Mouse (Mus musculus): ENCODE data around the gene Mum1l1. TPM values are rescaled to one million over a fixed set of nuclear protein-coding genes. Genes with fewer than 3 reads are reported as not detected.
A peak's percentile ranks its signal among the peaks of the same experiment; 100 is the strongest.

The Mum1l1 gene
- polyA plus RNA-seq, 1 experiment from 2014 or later, result 12.1 TPM

- no peaks in the 10 kb centered on the region for H3K36me3 ChIP-seq (replicated peaks; ENCODE audit: control insufficient read depth, insufficient read depth)
- no peak overlapping the region for H3K9ac ChIP-seq
- H3K9me3 ChIP-seq (ENCODE audit: control insufficient read depth, low read length), result no peaks in the 10 kb centered on the region
- 30% methylated on average over 2 of the region's 2 CpGs for WGBS
- H3K4me2 ChIP-seq (replicated peaks), result no peak overlapping the region
- no peak overlapping the region for H3K4me3 ChIP-seq (replicated peaks; ENCODE audit: low read length)
- no peak overlapping the region for H3K27ac ChIP-seq
- H3K27me3 ChIP-seq (ENCODE audit: control insufficient read depth, insufficient read depth, low read length), result peaks cover 2% of the 10 kb centered on the region; the same call in 1 of the 2 replicates
- H3K4me1 ChIP-seq (replicated peaks; ENCODE audit: control insufficient read depth, insufficient read depth, low read length), result no peaks in the 10 kb centered on the region
- ATAC-seq (ENCODE audit: low FRiP score) (no peak), DNase-seq (ENCODE audit: low spot score) (peak; percentile 74)
Observed at GRCm38 (mm10) chrX:139219017-139219416, 9.2 kb downstream of the Mum1l1 start.

DNA sequence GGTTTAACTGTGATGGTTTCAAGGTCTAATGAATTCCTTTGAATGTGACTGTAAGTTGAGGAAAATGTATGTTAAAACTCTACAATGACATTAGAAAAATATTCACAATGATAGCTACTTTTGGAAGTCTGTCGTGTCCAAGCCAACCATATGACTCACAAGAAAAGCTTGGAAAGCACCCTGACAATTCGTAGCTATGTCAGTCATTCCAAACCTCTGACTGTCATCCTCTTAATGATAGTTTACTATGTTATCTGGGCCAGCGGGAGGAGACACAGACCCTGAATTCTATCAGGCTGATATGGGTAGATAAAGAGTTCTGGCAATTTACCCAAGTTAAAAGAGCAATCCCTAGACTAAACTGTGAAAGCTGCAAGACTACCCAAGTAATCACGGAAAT, 11.0 kb downstream of the Mum1l1 start:
- 93% methylated on average over 4 of the region's 4 CpGs for WGBS
- Histone ChIP-seq H3K4me2 (replicated peaks) (no peak overlapping the region), H3K9ac (no peak overlapping the region), H3K9me3 (ENCODE audit: control insufficient read depth, low read length) (no peaks in the 10 kb centered on the region), H3K4me1 (replicated peaks; ENCODE audit: control insufficient read depth, insufficient read depth, low read length) (no peaks in the 10 kb centered on the region), H3K4me3 (replicated peaks; ENCODE audit: low read length) (no peak overlapping the region), H3K27me3 (ENCODE audit: control insufficient read depth, insufficient read depth, low read length) (no peaks in the 10 kb centered on the region), H3K36me3 (replicated peaks; ENCODE audit: control insufficient read depth, insufficient read depth) (no peaks in the 10 kb centered on the region), H3K27ac (no peak overlapping the region)
- DNase-seq (ENCODE audit: low spot score) (no peak), ATAC-seq (ENCODE audit: low FRiP score) (no peak)

- no peak for ATAC-seq (ENCODE audit: low FRiP score)
Observed at GRCm38 (mm10) chrX:139221893-139222292, 12.1 kb downstream of the Mum1l1 start.

GRCm38 (mm10) chrX:139231143-139231542, 21.3 kb downstream of the Mum1l1 start:
- H3K4me3 ChIP-seq (replicated peaks; ENCODE audit: low read length), result no peak overlapping the region

More at GRCm38 (mm10) chrX:139221893-139222292, 12.1 kb downstream of the Mum1l1 start:
- no peaks in the 10 kb centered on the region for H3K36me3 ChIP-seq (replicated peaks; ENCODE audit: control insufficient read depth, insufficient read depth)
- no peaks in the 10 kb centered on the region for H3K27me3 ChIP-seq (ENCODE audit: control insufficient read depth, insufficient read depth, low read length)
- no peak overlapping the region for H3K27ac ChIP-seq
- H3K9me3 ChIP-seq (ENCODE audit: control insufficient read depth, low read length), result no peaks in the 10 kb centered on the region
- no peak overlapping the region for H3K4me3 ChIP-seq (replicated peaks; ENCODE audit: low read length)
- no peak overlapping the region for H3K9ac ChIP-seq
- H3K4me2 ChIP-seq (replicated peaks), result no peak overlapping the region
- 81% methylated on average over 3 of the region's 3 CpGs for WGBS
- DNase-seq (ENCODE audit: low spot score), result no peak
- no peaks in the 10 kb centered on the region for H3K4me1 ChIP-seq (replicated peaks; ENCODE audit: control insufficient read depth, insufficient read depth, low read length)

DNA sequence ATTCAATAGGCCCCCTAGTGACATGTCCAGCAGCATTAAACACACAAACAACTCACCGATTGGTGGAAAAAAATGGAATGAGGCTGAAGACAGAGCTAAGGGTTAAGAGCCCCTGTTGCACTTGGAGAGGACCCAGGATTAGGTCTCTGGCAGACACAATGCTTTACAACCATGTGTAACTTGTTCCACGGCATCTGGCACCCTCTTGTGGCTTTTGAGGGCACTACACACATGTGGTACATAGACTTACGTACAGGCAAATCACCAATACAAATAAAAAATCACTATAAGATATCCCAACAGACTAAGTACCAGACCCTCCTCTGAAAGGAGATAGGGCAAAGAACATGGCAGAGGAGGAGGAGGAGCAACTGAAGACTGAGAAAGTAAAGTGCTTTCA, 37.5 kb downstream of the Mum1l1 start:
- Histone ChIP-seq H3K4me2 (replicated peaks) (no peak overlapping the region), H3K4me1 (replicated peaks; ENCODE audit: control insufficient read depth, insufficient read depth, low read length) (no peaks in the 10 kb centered on the region), H3K9ac (no peak overlapping the region), H3K4me3 (replicated peaks; ENCODE audit: low read length) (no peak overlapping the region), H3K27me3 (ENCODE audit: control insufficient read depth, insufficient read depth, low read length) (no peaks in the 10 kb centered on the region), H3K36me3 (replicated peaks; ENCODE audit: control insufficient read depth, insufficient read depth) (no peaks in the 10 kb centered on the region), H3K27ac (no peak overlapping the region), H3K9me3 (ENCODE audit: control insufficient read depth, low read length) (no peaks in the 10 kb centered on the region)
- 72% methylated on average over 3 of the region's 3 CpGs for WGBS
- no peak for ATAC-seq (ENCODE audit: low FRiP score)
- DNase-seq (ENCODE audit: low spot score), result no peak

More at GRCm38 (mm10) chrX:139231143-139231542, 21.3 kb downstream of the Mum1l1 start:
- ATAC-seq (ENCODE audit: low FRiP score) (peak; percentile 75; the same call in 1 of the 2 replicates), DNase-seq (ENCODE audit: low spot score) (peak; percentile 44)
- no peaks in the 10 kb centered on the region for H3K36me3 ChIP-seq (replicated peaks; ENCODE audit: control insufficient read depth, insufficient read depth)
- peak overlapping the region; percentile 27 for H3K4me2 ChIP-seq (replicated peaks)
- no peak overlapping the region for H3K9ac ChIP-seq
- H3K27me3 ChIP-seq (ENCODE audit: control insufficient read depth, insufficient read depth, low read length), result no peaks in the 10 kb centered on the region
- H3K9me3 ChIP-seq (ENCODE audit: control insufficient read depth, low read length), result no peaks in the 10 kb centered on the region
- no peak overlapping the region for H3K27ac ChIP-seq
- WGBS, result 31% methylated on average over 9 of the region's 9 CpGs
- no peaks in the 10 kb centered on the region for H3K4me1 ChIP-seq (replicated peaks; ENCODE audit: control insufficient read depth, insufficient read depth, low read length)

DNA sequence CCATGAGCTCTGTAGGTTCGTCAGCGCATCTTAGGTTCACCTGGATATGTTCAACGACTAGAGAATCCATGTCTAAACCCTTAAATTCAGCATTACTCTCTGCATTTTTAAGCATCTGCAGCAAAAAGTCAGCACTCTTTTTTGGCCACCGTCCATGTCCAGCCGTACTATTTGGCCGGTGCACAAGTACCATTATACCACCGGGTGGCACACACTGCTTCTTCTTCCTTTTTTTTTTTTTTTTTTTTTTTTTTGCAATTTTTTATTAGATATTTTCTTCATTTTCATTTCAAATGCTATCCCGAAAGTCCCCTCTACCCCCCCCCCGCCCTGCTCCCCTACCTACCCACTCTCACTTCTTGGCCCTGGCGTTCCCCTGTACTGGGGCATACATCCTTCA, 47.2 kb downstream of the Mum1l1 start:
- Histone ChIP-seq H3K4me3 (replicated peaks; ENCODE audit: low read length) (no peak overlapping the region), H3K9me3 (ENCODE audit: control insufficient read depth, low read length) (no peaks in the 10 kb centered on the region), H3K27me3 (ENCODE audit: control insufficient read depth, insufficient read depth, low read length) (no peaks in the 10 kb centered on the region), H3K27ac (no peak overlapping the region), H3K4me2 (replicated peaks) (no peak overlapping the region), H3K36me3 (replicated peaks; ENCODE audit: control insufficient read depth, insufficient read depth) (no peaks in the 10 kb centered on the region), H3K9ac (no peak overlapping the region), H3K4me1 (replicated peaks; ENCODE audit: control insufficient read depth, insufficient read depth, low read length) (no peaks in the 10 kb centered on the region)
- no peak for DNase-seq (ENCODE audit: low spot score)
- ATAC-seq (ENCODE audit: low FRiP score), result no peak
- WGBS, result 92% methylated on average over 10 of the region's 10 CpGs

- Histone ChIP-seq H3K27ac (no peak overlapping the region), H3K9me3 (ENCODE audit: control insufficient read depth, low read length) (no peaks in the 10 kb centered on the region), H3K4me3 (replicated peaks; ENCODE audit: low read length) (no peak overlapping the region), H3K36me3 (replicated peaks; ENCODE audit: control insufficient read depth, insufficient read depth) (no peaks in the 10 kb centered on the region), H3K9ac (no peak overlapping the region), H3K4me2 (replicated peaks) (no peak overlapping the region), H3K27me3 (ENCODE audit: control insufficient read depth, insufficient read depth, low read length) (no peaks in the 10 kb centered on the region), H3K4me1 (replicated peaks; ENCODE audit: control insufficient read depth, insufficient read depth, low read length) (no peaks in the 10 kb centered on the region)
- 94% methylated on average over 4 of the region's 4 CpGs for whole genome bisulfite sequencing
- no peak for ATAC-seq (ENCODE audit: low FRiP score)
- no peak for DNase-seq (ENCODE audit: low spot score)
Observed at GRCm38 (mm10) chrX:139281966-139282365, 72.1 kb downstream of the Mum1l1 start.

Other genes starting within 250 kb of the Mum1l1 start
- gene Serpina7, start 124.8 kb upstream of the Mum1l1 start, polyA plus RNA-seq (2014; fragmentation: Nextera tagmentation; extraction: Ambion mirVana), result not detected in 2 replicates
- not detected in 2 replicates for gene 4930513O06Rik, start 123.8 kb upstream of the Mum1l1 start, polyA plus RNA-seq (2014; fragmentation: Nextera tagmentation; extraction: Ambion mirVana)
- gene 4933428M09Rik, start 30.8 kb upstream of the Mum1l1 start, polyA plus RNA-seq (2014; fragmentation: Nextera tagmentation; extraction: Ambion mirVana), result not detected in 2 replicates
- not detected in 2 replicates for gene Trap1a, start 123.6 kb downstream of the Mum1l1 start, polyA plus RNA-seq (2014; fragmentation: Nextera tagmentation; extraction: Ambion mirVana)

All from hindbrain, embryonic 14.5 days (tissue).